In genomic region chr7:57132471-57132870, GRCm38 (mm10) we compare ENCODE assay signal across 20 mouse cellular contexts.
A peak's percentile ranks its signal among the peaks of the same experiment; 100 is the strongest.
DNase-seq lines count a peak whose midpoint lies in the region; TF ChIP-seq lines count a peak whose summit lies in the region.
"Had no signal": no experiment of that assay in that cellular context is flagged by ENCODE, and none has a peak within 500 bp of the region (broad histone marks: within the 10 kb centered on the region; RNA-seq: fewer than 3 reads in every experiment).

No protein-coding gene starts in this region.

- no peaks in the 10 kb centered on the region for H3K27me3 ChIP-seq in embryonic facial prominence, embryonic 10.5 days (replicated peaks; ENCODE audit: low read depth, poor library complexity, severe bottlenecking)
- H3K27me3 ChIP-seq: embryonic facial prominence, embryonic 12.5 days; forebrain, embryonic 15.5 days; heart, embryonic 12.5 days; intestine, embryonic 15.5 days had no signal

- no peak for TF ChIP-seq CTCF in olfactory bulb, adult 2 months (IDR thresholded peaks at IDR 0.05; ENCODE audit: insufficient read depth, low read depth, low read length)

- DNase-seq in retina, postnatal 1 day: peak; percentile 27
- DNase-seq in retina, embryonic 14.5 days (ENCODE audit: low spot score): no peak
- DNase-seq in adrenal gland, adult 2 months: peak; percentile 70
- DNase-seq in adrenal gland, postnatal 14 days: peak; percentile 36
- DNase-seq in embryonic facial prominence, embryonic 10.5 days (ENCODE audit: low spot score): no peak
- DNase-seq in spleen, postnatal 14 days (ENCODE audit: low spot score in 2 of 2): no peak
- DNase-seq: B cell, adult 2 months; cerebellum, adult 8-10 months; cerebellum, postnatal 14 days; embryo, embryonic 11 days; gastrocnemius, postnatal 25 days; kidney, adult 18-20 months had no signal

- H3K4me1 ChIP-seq in olfactory bulb, adult 2 months (ENCODE audit: control insufficient read depth, insufficient read depth, low read length): peaks cover 4% of the 10 kb centered on the region
- H3K4me1 ChIP-seq in embryonic facial prominence, embryonic 10.5 days: no peaks in the 10 kb centered on the region
- H3K4me1 ChIP-seq: embryonic facial prominence, embryonic 12.5 days; forebrain, embryonic 15.5 days; heart, embryonic 12.5 days; hindbrain, embryonic 10.5 days; intestine, embryonic 15.5 days had no signal

- 0 out of 2 replicates have a peak overlapping the region, but pooled peaks have one; percentile 11 for H3K27ac ChIP-seq in olfactory bulb, adult 2 months (ENCODE audit: insufficient read depth, low read depth, low read length)
- H3K27ac ChIP-seq in embryonic facial prominence, embryonic 10.5 days (replicated peaks): no peak overlapping the region
- H3K27ac ChIP-seq: embryonic facial prominence, embryonic 12.5 days; forebrain, embryonic 15.5 days; hindbrain, embryonic 10.5 days; hindbrain, embryonic 14.5 days; intestine, embryonic 15.5 days had no signal

- no peak overlapping the region for H3K4me3 ChIP-seq in olfactory bulb, adult 2 months (ENCODE audit: insufficient read depth, low read depth, low read length)
- no peak overlapping the region for H3K4me3 ChIP-seq in embryonic facial prominence, embryonic 10.5 days
- H3K4me3 ChIP-seq: embryonic facial prominence, embryonic 12.5 days; forebrain, embryonic 15.5 days; heart, embryonic 12.5 days; hindbrain, embryonic 10.5 days; intestine, embryonic 15.5 days had no signal

- H3K36me3 ChIP-seq in embryonic facial prominence, embryonic 10.5 days (replicated peaks): no peaks in the 10 kb centered on the region
- H3K36me3 ChIP-seq: embryonic facial prominence, embryonic 12.5 days; forebrain, embryonic 15.5 days; G1E; heart, embryonic 12.5 days; hindbrain, embryonic 10.5 days; intestine, embryonic 15.5 days had no signal

- TF ChIP-seq POLR2A in olfactory bulb, adult 2 months (IDR thresholded peaks at IDR 0.05; ENCODE audit: insufficient read depth, low read depth, low read length): no peak

- H3K9me3 ChIP-seq in embryonic facial prominence, embryonic 10.5 days: no peaks in the 10 kb centered on the region
- H3K9me3 ChIP-seq: embryonic facial prominence, embryonic 12.5 days; forebrain, embryonic 15.5 days; hindbrain, embryonic 10.5 days; intestine, embryonic 15.5 days had no signal

- 49% methylated on average over 2 of the region's 2 CpGs for WGBS in olfactory bulb, adult 2 months
- 86% methylated on average over 2 of the region's 2 CpGs for WGBS in embryonic facial prominence, embryonic 10.5 days

Comparison
In these comparisons a context has a peak if more than half of its experiments do, and no peak if none do; other contexts are left out.
1. DNase-seq: peak in retina, postnatal 1 day (single experiment), adrenal gland, adult 2 months (single experiment) and adrenal gland, postnatal 14 days (single experiment); none in retina, embryonic 14.5 days (single experiment), embryonic facial prominence, embryonic 10.5 days (single experiment) and spleen, postnatal 14 days (0 of 2).